Comparison of ENCODE assay signal across 14 mouse cellular contexts in the genomic region with DNA sequence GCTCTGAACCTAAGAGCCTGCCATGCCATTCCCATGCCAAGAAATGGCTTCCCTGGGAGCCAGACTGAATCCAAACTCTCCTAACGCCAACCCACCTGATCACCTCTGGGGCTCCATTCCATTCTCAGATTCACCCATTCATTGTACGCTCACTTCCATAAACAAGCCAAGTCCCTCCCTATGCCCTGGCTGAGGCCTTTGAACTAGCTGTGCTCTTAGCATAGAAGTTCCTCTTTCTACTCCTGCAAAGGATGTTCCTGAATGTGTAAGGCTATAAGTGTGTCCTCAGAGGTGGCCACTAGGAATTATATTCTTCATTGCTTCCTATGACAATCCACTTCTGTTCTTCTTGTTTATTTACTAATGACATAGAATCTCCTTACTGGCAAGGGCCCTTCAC.
"Had no signal": no experiment of that assay in that cellular context is flagged by ENCODE, and none has a peak within 500 bp of the region (broad histone marks: within the 10 kb centered on the region; RNA-seq: fewer than 3 reads in every experiment).

No protein-coding gene starts in this region.

- H3K27ac ChIP-seq: limb, embryonic 15.5 days; liver, embryonic 12.5 days; midbrain, embryonic 10.5 days; stomach, embryonic 15.5 days had no signal

- H3K4me3 ChIP-seq: limb, embryonic 15.5 days; liver, embryonic 12.5 days; midbrain, embryonic 10.5 days; stomach, embryonic 15.5 days had no signal

- H3K36me3 ChIP-seq: limb, embryonic 15.5 days; liver, embryonic 12.5 days; stomach, embryonic 15.5 days had no signal

- H3K27me3 ChIP-seq: limb, embryonic 15.5 days; liver, embryonic 12.5 days; stomach, embryonic 15.5 days had no signal

- DNase-seq: kidney, adult 18-20 months; kidney, postnatal 25 days; layer of hippocampus, adult 9-11 months; layer of hippocampus, postnatal 36 days; lung, embryonic 14.5 days; lung, postnatal 14 days; spleen, adult 18-20 months; thymus, adult 2 months; thymus, postnatal 25 days had no signal

- H3K9me3 ChIP-seq: limb, embryonic 15.5 days; liver, embryonic 12.5 days; midbrain, embryonic 10.5 days; stomach, embryonic 15.5 days had no signal

- ATAC-seq: liver, embryonic 12.5 days; midbrain, embryonic 16.5 days had no signal

- H3K4me2 ChIP-seq: limb, embryonic 15.5 days; liver, embryonic 12.5 days; lung, embryonic 14.5 days; stomach, embryonic 15.5 days had no signal

- H3K9ac ChIP-seq: limb, embryonic 15.5 days; liver, embryonic 12.5 days; lung, embryonic 14.5 days; stomach, embryonic 15.5 days had no signal
